In genomic region chr15:67782505-67782904, GRCm38 (mm10) we compare ENCODE assay signal across 18 mouse cellular contexts.
DNase-seq lines count a peak whose midpoint lies in the region; ATAC-seq and TF ChIP-seq lines count a peak whose summit lies in the region.
"Had no signal": no experiment of that assay in that cellular context is flagged by ENCODE, and none has a peak within 500 bp of the region (broad histone marks: within the 10 kb centered on the region; RNA-seq: fewer than 3 reads in every experiment).

No protein-coding gene starts in this region.

- no peak overlapping the region for H3K9ac ChIP-seq in intestine, embryonic 15.5 days
- no peak overlapping the region for H3K9ac ChIP-seq in intestine, postnatal 0 days (ENCODE audit: low read depth, low read length)
- H3K9ac ChIP-seq in midbrain, embryonic 13.5 days (replicated peaks), result no peak overlapping the region
- H3K9ac ChIP-seq: embryonic facial prominence, embryonic 12.5 days; forebrain, embryonic 13.5 days; forebrain, embryonic 15.5 days had no signal

- H3K79me2 ChIP-seq in macrophage (ENCODE audit: inconsistent target), result no peaks in the 10 kb centered on the region

- WGBS in intestine, embryonic 15.5 days, result 56% methylated on average over 4 of the region's 4 CpGs
- 26% methylated on average over 4 of the region's 4 CpGs for WGBS in intestine, postnatal 0 days
- 96% methylated on average over 4 of the region's 4 CpGs for WGBS in macrophage (ENCODE audit: missing documents)
- WGBS in midbrain, embryonic 13.5 days, result 88% methylated on average over 4 of the region's 4 CpGs

- no peaks in the 10 kb centered on the region for H3K36me3 ChIP-seq in intestine, embryonic 15.5 days
- H3K36me3 ChIP-seq in intestine, postnatal 0 days (ENCODE audit: control insufficient read depth, insufficient read depth), result no peaks in the 10 kb centered on the region
- no peaks in the 10 kb centered on the region for H3K36me3 ChIP-seq in macrophage (ENCODE audit: inconsistent target)
- no peaks in the 10 kb centered on the region for H3K36me3 ChIP-seq in midbrain, embryonic 13.5 days
- H3K36me3 ChIP-seq: embryonic facial prominence, embryonic 10.5 days; embryonic facial prominence, embryonic 12.5 days; forebrain, embryonic 15.5 days had no signal

- no peaks in the 10 kb centered on the region for H3K27me3 ChIP-seq in intestine, embryonic 15.5 days (replicated peaks)
- H3K27me3 ChIP-seq in intestine, postnatal 0 days (replicated peaks; ENCODE audit: control insufficient read depth, insufficient read depth, low read length), result no peaks in the 10 kb centered on the region
- H3K27me3 ChIP-seq in midbrain, embryonic 13.5 days, result no peaks in the 10 kb centered on the region
- H3K27me3 ChIP-seq: embryonic facial prominence, embryonic 12.5 days; forebrain, embryonic 13.5 days; forebrain, embryonic 15.5 days had no signal

- H3K9me3 ChIP-seq in intestine, embryonic 15.5 days, result no peaks in the 10 kb centered on the region
- no peaks in the 10 kb centered on the region for H3K9me3 ChIP-seq in intestine, postnatal 0 days (ENCODE audit: control insufficient read depth)
- H3K9me3 ChIP-seq in midbrain, embryonic 13.5 days, result no peaks in the 10 kb centered on the region
- H3K9me3 ChIP-seq: embryonic facial prominence, embryonic 10.5 days; embryonic facial prominence, embryonic 12.5 days; forebrain, embryonic 13.5 days; forebrain, embryonic 15.5 days had no signal

- H3K4me2 ChIP-seq in intestine, embryonic 15.5 days (replicated peaks), result no peak overlapping the region
- H3K4me2 ChIP-seq in intestine, postnatal 0 days (replicated peaks; ENCODE audit: low read depth), result no peak overlapping the region
- H3K4me2 ChIP-seq in midbrain, embryonic 13.5 days (replicated peaks), result no peak overlapping the region
- H3K4me2 ChIP-seq: embryonic facial prominence, embryonic 12.5 days; forebrain, embryonic 13.5 days; forebrain, embryonic 15.5 days had no signal

- no peak for DNase-seq in urinary bladder, adult 18-20 months (ENCODE audit: low spot score in 2 of 2)
- no peak for DNase-seq in liver
- DNase-seq: adrenal gland, adult 2 months; adrenal gland, postnatal 10 days; adrenal gland, postnatal 25 days; cerebellum, adult 11 months; cerebellum, adult 18-20 months; cerebellum, adult 8-10 months; cerebellum, adult 9-11 months; cerebellum, postnatal 25 days had no signal

- peak; percentile 88 for ATAC-seq in intestine, embryonic 15.5 days
- peak; percentile 94 for ATAC-seq in intestine, postnatal 0 days
- ATAC-seq in midbrain, embryonic 13.5 days, result no peak
- ATAC-seq: forebrain, embryonic 13.5 days; forebrain, embryonic 15.5 days had no signal

- TF ChIP-seq CTCF in intestine, postnatal 0 days (IDR thresholded peaks at IDR 0.05; ENCODE audit: low read depth), result no peak

- H3K27ac ChIP-seq in intestine, embryonic 15.5 days, result no peak overlapping the region
- H3K27ac ChIP-seq in intestine, postnatal 0 days (ENCODE audit: low read depth, low read length), result no peak overlapping the region
- H3K27ac ChIP-seq in macrophage, result peak overlapping the region; percentile 85; the same call in 1 of the 2 replicates
- no peak overlapping the region for H3K27ac ChIP-seq in midbrain, embryonic 13.5 days
- H3K27ac ChIP-seq: embryonic facial prominence, embryonic 10.5 days; embryonic facial prominence, embryonic 12.5 days; forebrain, embryonic 13.5 days; forebrain, embryonic 15.5 days had no signal

- no peaks in the 10 kb centered on the region for H3K4me1 ChIP-seq in intestine, embryonic 15.5 days (replicated peaks)
- peaks cover 3% of the 10 kb centered on the region; the same call in 1 of the 2 replicates for H3K4me1 ChIP-seq in intestine, postnatal 0 days (replicated peaks; ENCODE audit: control insufficient read depth, insufficient read depth, low read length)
- no peaks in the 10 kb centered on the region for H3K4me1 ChIP-seq in midbrain, embryonic 13.5 days (replicated peaks)
- H3K4me1 ChIP-seq: embryonic facial prominence, embryonic 10.5 days; embryonic facial prominence, embryonic 12.5 days; forebrain, embryonic 13.5 days had no signal

- H3K4me3 ChIP-seq in intestine, embryonic 15.5 days (replicated peaks), result no peak overlapping the region
- no peak overlapping the region for H3K4me3 ChIP-seq in intestine, postnatal 0 days (ENCODE audit: low read depth, low read length)
- H3K4me3 ChIP-seq in macrophage (ENCODE audit: inconsistent target), result no peak overlapping the region
- H3K4me3 ChIP-seq in midbrain, embryonic 13.5 days (replicated peaks), result no peak overlapping the region
- H3K4me3 ChIP-seq: embryonic facial prominence, embryonic 10.5 days; embryonic facial prominence, embryonic 12.5 days; forebrain, embryonic 13.5 days; forebrain, embryonic 15.5 days had no signal
